Mouse (Mus musculus): Measurements from ENCODE around the gene Mbtd1. TPM values are rescaled to one million over a fixed set of nuclear protein-coding genes. Genes with fewer than 3 reads are reported as not detected.

Gene Mbtd1
- polyA plus RNA-seq, 1 experiment from 2014 or later = 24.3 TPM

DNA sequence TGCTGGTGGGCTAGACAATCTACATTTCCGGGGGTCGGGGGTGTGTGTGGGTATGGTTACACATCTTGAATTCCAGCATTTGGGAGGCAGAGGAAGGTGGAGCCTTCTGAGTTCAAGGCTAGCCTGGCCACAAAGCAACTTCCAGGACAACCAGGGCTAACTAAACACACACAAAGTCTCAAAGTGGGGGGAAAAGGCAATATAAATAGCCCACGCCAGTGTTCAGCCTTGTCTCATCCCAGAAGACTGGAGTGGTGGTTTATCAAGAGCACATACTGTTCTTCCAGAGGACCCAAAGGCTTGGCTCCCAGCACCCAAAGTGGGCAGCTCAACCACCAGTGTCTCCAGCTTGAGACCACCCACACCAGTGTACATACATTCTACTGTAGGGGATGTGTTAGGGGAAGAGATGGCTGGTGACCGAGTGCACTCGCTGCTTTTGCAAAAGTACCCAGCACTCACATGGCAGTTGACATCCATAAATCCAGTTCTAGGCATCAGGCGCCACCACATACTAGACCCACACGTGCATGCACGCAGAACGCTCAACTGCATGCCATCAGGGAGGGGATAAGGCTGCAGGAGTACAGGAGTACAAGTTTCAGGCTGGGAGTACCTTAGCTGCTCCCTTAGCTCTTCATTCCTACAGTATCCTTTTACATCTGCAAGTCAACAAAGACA is 63.4 kb downstream of the Mbtd1 start:
- peaks cover 57% of the 10 kb centered on the region for H3K36me3 ChIP-seq (ENCODE audit: insufficient read depth)
- H3K4me1 ChIP-seq (ENCODE audit: insufficient read depth) = 0 out of 2 replicates have a peak, but pooled peaks cover 4% of the 10 kb centered on the region
- no peak for DNase-seq

DNA sequence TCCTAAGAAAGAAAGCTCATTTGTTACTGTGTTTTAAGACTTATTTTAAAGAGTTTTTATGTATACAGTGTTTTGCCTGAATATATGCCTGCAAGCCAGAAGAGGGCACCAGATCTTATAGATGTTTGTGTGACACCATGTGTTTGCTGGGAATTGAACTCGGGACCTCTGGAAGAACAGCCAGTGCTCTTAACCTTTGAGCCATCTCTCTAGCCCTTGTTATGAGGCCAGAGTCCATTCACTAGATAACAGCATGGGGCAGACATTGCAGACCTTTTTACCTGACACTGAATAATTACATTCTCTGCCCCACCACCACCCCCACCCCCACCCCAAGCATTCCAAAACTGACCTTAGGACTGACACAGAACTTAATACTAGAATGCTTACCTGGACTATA is 64.4 kb downstream of the Mbtd1 start:
- peaks cover 60% of the 10 kb centered on the region for H3K36me3 ChIP-seq (ENCODE audit: insufficient read depth)

More for the DNA sequence above, 63.4 kb downstream of the Mbtd1 start:
- ATAC-seq (ENCODE audit: insufficient read depth) = no peak
- no peak overlapping the region for H3K4me2 ChIP-seq
- TF ChIP-seq CTCF (IDR thresholded peaks at IDR 0.05; ENCODE audit: low read depth) = no peak
- no peak overlapping the region for H3K9ac ChIP-seq
- no peak overlapping the region for H3K27ac ChIP-seq (ENCODE audit: low read depth)
- no peaks in the 10 kb centered on the region for H3K9me3 ChIP-seq (ENCODE audit: low read depth, low read length)
- no peak overlapping the region for H3K4me3 ChIP-seq (ENCODE audit: low read depth, low read length)
- WGBS = 87% methylated on average over 9 of the region's 9 CpGs
- no peaks in the 10 kb centered on the region for H3K27me3 ChIP-seq (ENCODE audit: insufficient read depth, low read length)

DNA sequence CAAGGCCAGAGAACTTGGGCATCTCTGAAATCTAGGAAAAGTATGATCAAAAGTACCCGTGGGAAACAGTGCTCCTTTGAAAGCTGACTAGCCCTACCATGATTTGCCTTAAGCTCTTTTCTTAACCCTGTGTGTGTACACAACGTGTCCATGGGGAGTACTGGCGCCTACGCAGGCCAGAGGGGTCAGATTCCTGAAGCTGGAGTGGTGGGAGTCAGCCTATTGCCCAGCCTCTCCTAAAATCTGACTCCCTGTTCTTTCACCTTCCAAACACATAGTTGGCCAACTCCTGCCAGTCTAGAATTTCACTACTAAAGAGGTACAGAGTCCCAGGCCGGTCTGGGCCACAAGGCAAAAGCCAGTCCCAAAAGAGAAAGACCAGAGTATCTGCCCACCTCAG is 66.7 kb downstream of the Mbtd1 start:
- no peak overlapping the region for H3K27ac ChIP-seq (ENCODE audit: low read depth)
- H3K4me3 ChIP-seq (ENCODE audit: low read depth, low read length) = no peak overlapping the region
- no peak for TF ChIP-seq CTCF (IDR thresholded peaks at IDR 0.05; ENCODE audit: low read depth)
- 44% methylated on average over 5 of the region's 5 CpGs for WGBS
- DNase-seq (no peak), ATAC-seq (ENCODE audit: insufficient read depth) (no peak)
- peak overlapping the region; percentile 19; the same call in 1 of the 2 replicates for H3K4me2 ChIP-seq
- no peaks in the 10 kb centered on the region for H3K9me3 ChIP-seq (ENCODE audit: low read depth, low read length)
- H3K9ac ChIP-seq = no peak overlapping the region
- H3K36me3 ChIP-seq (ENCODE audit: insufficient read depth) = peaks cover 57% of the 10 kb centered on the region
- H3K4me1 ChIP-seq (ENCODE audit: insufficient read depth) = peaks cover 12% of the 10 kb centered on the region; the same call in 1 of the 2 replicates
- H3K27me3 ChIP-seq (ENCODE audit: insufficient read depth, low read length) = no peaks in the 10 kb centered on the region

More for the DNA sequence above, 64.4 kb downstream of the Mbtd1 start:
- no peaks in the 10 kb centered on the region for H3K9me3 ChIP-seq (ENCODE audit: low read depth, low read length)
- no peak for DNase-seq
- H3K4me1 ChIP-seq (ENCODE audit: insufficient read depth) = 0 out of 2 replicates have a peak, but pooled peaks cover 8% of the 10 kb centered on the region
- H3K4me3 ChIP-seq (ENCODE audit: low read depth, low read length) = no peak overlapping the region
- no peak overlapping the region for H3K9ac ChIP-seq
- no peak for TF ChIP-seq CTCF (IDR thresholded peaks at IDR 0.05; ENCODE audit: low read depth)
- 81% methylated on average over 1 of the region's 1 CpGs for WGBS
- no peak overlapping the region for H3K4me2 ChIP-seq
- no peaks in the 10 kb centered on the region for H3K27me3 ChIP-seq (ENCODE audit: insufficient read depth, low read length)
- no peak for ATAC-seq (ENCODE audit: insufficient read depth)
- no peak overlapping the region for H3K27ac ChIP-seq (ENCODE audit: low read depth)

DNA sequence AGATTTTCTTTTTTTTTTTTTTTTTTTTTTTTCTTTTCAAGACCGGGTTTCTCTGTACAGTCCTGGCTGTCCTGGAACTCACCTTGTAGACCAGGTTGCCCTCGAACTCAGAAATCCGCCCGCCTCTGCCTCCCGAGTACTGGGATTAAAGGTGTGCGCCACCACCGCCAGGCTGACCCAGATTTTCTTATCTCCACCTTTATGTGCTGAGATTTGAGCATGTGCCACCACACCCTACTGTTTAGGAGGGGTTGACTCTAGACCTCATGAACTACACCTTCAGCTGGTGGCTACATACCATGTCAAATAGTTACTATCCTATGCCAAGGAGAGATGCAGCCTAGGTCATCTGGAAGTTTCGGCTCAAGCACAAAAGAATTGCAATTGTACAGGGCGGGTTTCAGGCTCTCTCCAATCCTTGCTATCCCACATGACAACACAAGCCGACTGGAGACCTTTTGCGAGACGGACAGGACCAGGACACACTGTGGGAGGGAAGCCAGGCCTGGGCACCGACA is 69.1 kb downstream of the Mbtd1 start:
- H3K36me3 ChIP-seq (ENCODE audit: insufficient read depth) = peaks cover 62% of the 10 kb centered on the region
- DNase-seq = no peak
- ATAC-seq (ENCODE audit: insufficient read depth) = peak; percentile 15; the same call in 1 of the 2 replicates

DNA sequence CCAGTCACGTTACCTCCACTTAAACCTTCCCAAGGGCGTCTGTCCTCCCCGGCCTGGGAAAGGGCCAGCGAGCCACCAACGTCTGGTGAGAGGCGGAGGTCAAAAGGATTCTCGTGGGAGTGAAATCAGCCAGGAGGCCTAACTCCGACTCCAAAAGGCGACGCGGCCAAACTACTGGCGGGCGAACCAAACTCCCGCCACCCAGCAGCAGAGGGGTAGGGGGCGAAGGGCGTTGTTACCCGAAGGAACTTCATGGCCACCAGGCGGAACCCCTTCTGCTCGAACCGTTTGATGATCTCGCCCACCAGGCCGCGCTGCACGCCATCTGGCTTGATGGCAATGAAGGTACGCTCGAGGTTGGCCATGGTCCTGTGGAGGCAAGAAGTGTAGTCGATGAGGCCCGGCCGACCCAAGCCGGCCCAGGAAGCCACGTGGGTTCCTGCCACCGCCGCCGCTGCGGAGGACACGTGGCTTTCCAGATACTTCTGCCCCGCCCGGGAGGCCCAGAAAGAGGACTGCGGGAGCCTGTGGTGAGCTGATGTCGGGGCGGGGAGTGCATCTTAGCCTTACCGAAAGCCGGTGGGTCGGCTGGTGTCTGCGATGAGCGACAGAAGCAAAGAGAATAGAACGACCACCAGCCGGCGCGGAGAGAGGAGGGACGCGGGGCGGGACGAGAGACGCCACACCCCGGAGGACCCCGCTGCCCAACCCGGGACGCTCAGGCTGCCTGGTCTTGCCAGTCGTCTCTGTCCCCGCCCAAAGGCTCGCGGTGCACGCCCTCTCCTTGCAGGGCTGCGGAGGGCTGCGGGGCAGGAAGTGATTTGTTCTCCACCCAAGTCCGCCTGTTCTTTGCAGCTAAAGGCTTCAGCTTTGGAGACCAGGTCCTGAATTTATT is 69.9 kb downstream of the Mbtd1 start:
- Histone ChIP-seq H3K4me3 (ENCODE audit: low read depth, low read length) (peak overlapping the region; percentile 71), H3K27me3 (ENCODE audit: insufficient read depth, low read length) (no peaks in the 10 kb centered on the region), H3K9me3 (ENCODE audit: low read depth, low read length) (no peaks in the 10 kb centered on the region), H3K36me3 (ENCODE audit: insufficient read depth) (peaks cover 62% of the 10 kb centered on the region), H3K9ac (peak overlapping the region; percentile 82), H3K4me2 (peak overlapping the region; percentile 86), H3K27ac (ENCODE audit: low read depth) (peak overlapping the region; percentile 92), H3K4me1 (ENCODE audit: insufficient read depth) (peaks cover 12% of the 10 kb centered on the region; the same call in 1 of the 2 replicates)
- DNase-seq = peak; percentile 96
- under 1% methylated on average over 67 of the region's 67 CpGs for WGBS
- ATAC-seq (ENCODE audit: insufficient read depth) = peak; percentile 98
- peak; percentile 51 for TF ChIP-seq CTCF (IDR thresholded peaks at IDR 0.05; ENCODE audit: low read depth)

More for the DNA sequence above, 69.1 kb downstream of the Mbtd1 start:
- peak overlapping the region; percentile 71 for H3K4me3 ChIP-seq (ENCODE audit: low read depth, low read length)
- peak overlapping the region; percentile 86 for H3K4me2 ChIP-seq
- H3K4me1 ChIP-seq (ENCODE audit: insufficient read depth) = peaks cover 12% of the 10 kb centered on the region; the same call in 1 of the 2 replicates
- H3K9ac ChIP-seq = peak overlapping the region; percentile 82
- no peaks in the 10 kb centered on the region for H3K27me3 ChIP-seq (ENCODE audit: insufficient read depth, low read length)
- TF ChIP-seq CTCF (IDR thresholded peaks at IDR 0.05; ENCODE audit: low read depth) = no peak
- peak overlapping the region; percentile 92 for H3K27ac ChIP-seq (ENCODE audit: low read depth)
- WGBS = 36% methylated on average over 13 of the region's 13 CpGs
- no peaks in the 10 kb centered on the region for H3K9me3 ChIP-seq (ENCODE audit: low read depth, low read length)

DNA sequence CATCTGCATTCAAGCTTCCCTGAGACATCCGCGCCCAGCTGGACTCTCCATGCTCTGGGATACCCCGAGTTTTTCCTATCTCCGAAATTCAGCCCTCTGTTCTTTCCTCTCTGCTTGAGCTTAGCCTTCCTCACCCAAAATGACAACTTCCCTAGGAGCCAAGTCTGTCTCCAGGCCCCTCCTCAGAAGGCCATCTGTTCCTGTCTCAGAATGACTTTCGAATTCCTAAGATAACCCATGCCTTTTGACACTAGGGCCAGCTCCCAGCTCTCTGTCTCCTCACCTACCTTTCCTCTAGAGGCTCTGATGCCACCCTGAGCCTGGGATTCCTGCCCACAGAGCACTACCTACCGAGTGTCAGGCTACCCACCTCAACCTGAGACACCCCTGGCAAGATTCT is 70.5 kb downstream of the Mbtd1 start, which contains the start of gene Nme2:
Gene Nme2 (minus strand): TSS at position 101 of the 400 bp plus-strand sequence.
- Histone ChIP-seq H3K9ac (peak within 1 kb of the TSS; percentile 82), H3K4me3 (ENCODE audit: low read depth, low read length) (peak within 1 kb of the TSS; percentile 71), H3K27ac (ENCODE audit: low read depth) (peak within 1 kb of the TSS; percentile 92), H3K9me3 (ENCODE audit: low read depth, low read length) (no peaks in the 10 kb centered on the region), H3K4me2 (peak within 1 kb of the TSS; percentile 86), H3K36me3 (ENCODE audit: insufficient read depth) (peaks cover 61% of the 10 kb centered on the region), H3K4me1 (ENCODE audit: insufficient read depth) (peaks cover 12% of the 10 kb centered on the region; the same call in 1 of the 2 replicates), H3K27me3 (ENCODE audit: insufficient read depth, low read length) (no peaks in the 10 kb centered on the region)
- ATAC-seq (ENCODE audit: insufficient read depth) (peak; percentile 42), DNase-seq (no peak)
- 1% methylated on average over 6 of the region's 6 CpGs for WGBS
- no peak for TF ChIP-seq CTCF (IDR thresholded peaks at IDR 0.05; ENCODE audit: low read depth)
